In genomic region chr13:117202755-117203471, GRCm38 (mm10) we compare ENCODE assay signal across 8 mouse cellular contexts. TPM values are rescaled to one million over a fixed set of nuclear protein-coding genes. Genes with fewer than 3 reads are reported as not detected.
DNase-seq lines count a peak whose midpoint lies in the region.

No protein-coding gene starts in this region.

- peak; percentile 69 to 77 for DNase-seq in adrenal gland, adult (ENCODE audit: inconsistent age in 2 of 2, low spot score in 1 of 2)
- no peak for DNase-seq in adrenal gland, postnatal 4 days (ENCODE audit: low spot score in 2 of 2)
- peak; percentile 15 for DNase-seq in ovary, postnatal 14 days (ENCODE audit: low spot score)
- DNase-seq in ovary, adult 18-20 months (ENCODE audit: low spot score), result no peak
- peak; percentile 66 to 73 for DNase-seq in cerebellum, postnatal 10 days
- peak; percentile 10 to 54 for DNase-seq in heart, postnatal 10 days
- peak; percentile 15 for DNase-seq in lung, postnatal 10 days
- DNase-seq in testis, postnatal 10 days (ENCODE audit: low spot score), result peak; percentile 49

- intact Hi-C loops in heart, postnatal 10 days (cut with DNase I), result loop anchor here (1.0 to 5.0 kb wide), 2 partner anchors 86 to 109 kb away; no protein-coding TSS in a partner anchor

RNA-seq across cellular contexts. Expression of gene Emb, which starts 5.4 kb away (rescaled TPM):
- total RNA-seq in adrenal gland, postnatal 4 days (2021), result 10 to 100 TPM; 52.9 to 55.5 TPM
- total RNA-seq in heart, postnatal 10 days (2021), result 10 to 100 TPM; 13.2 to 14.3 TPM

RNA-seq across cellular contexts. Expression of gene Gm17509, which starts 18.0 kb away (rescaled TPM):
- under 1 TPM; 0.25 to 0.34 TPM for total RNA-seq in adrenal gland, postnatal 4 days (2021)
- total RNA-seq in heart, postnatal 10 days (2021), result not detected

Comparison
In these comparisons a context has a peak if more than half of its experiments do, and no peak if none do; other contexts are left out.
1. DNase-seq: peak in adrenal gland, adult (2 of 2), ovary, postnatal 14 days (single experiment), cerebellum, postnatal 10 days (2 of 2), heart, postnatal 10 days (2 of 2), lung, postnatal 10 days (single experiment) and testis, postnatal 10 days (single experiment); none in adrenal gland, postnatal 4 days (0 of 2) and ovary, adult 18-20 months (single experiment).